Mouse (Mus musculus) forebrain, embryonic 15.5 days (tissue): Measurements from ENCODE around the gene Id3. TPM values are rescaled to one million over a fixed set of nuclear protein-coding genes. Genes with fewer than 3 reads are reported as not detected.

ENCODE experiments used
- ATAC-seq: fragments of 200-750 bp; cut with Nextera tagmentation; replicated peaks from 2 replicates; pipeline ENCODE4 v1.8.0; 2017; ENCODE audit warnings: mild to moderate bottlenecking, moderate TSS enrichment, moderate library complexity
- H3K27ac ChIP-seq: fragments of 300-500 bp; sonication (generic); replicated peaks from 2 replicates; pipeline ENCODE4 v1.5.1; 2015; ENCODE audit warnings: mild to moderate bottlenecking, inconsistent platforms
- H3K27me3 ChIP-seq: fragments of 300-500 bp; sonication (generic); 2 replicates; pipeline ENCODE4 v1.6.1; 2015; ENCODE audit warnings: inconsistent platforms
- H3K36me3 ChIP-seq: fragments of 300-500 bp; sonication (generic); 2 replicates; pipeline ENCODE4 v1.6.1; 2015; ENCODE audit warnings: mild to moderate bottlenecking, inconsistent platforms
- H3K4me1 ChIP-seq: fragments of 300-500 bp; sonication (generic); 2 replicates; pipeline ENCODE4 v1.6.1; 2015; ENCODE audit warnings: inconsistent platforms
- H3K4me2 ChIP-seq: fragments of 300-500 bp; sonication (generic); replicated peaks from 2 replicates; pipeline ENCODE4 v1.6.1; 2015; ENCODE audit warnings: mild to moderate bottlenecking, inconsistent platforms
- H3K4me3 ChIP-seq: fragments of 300-500 bp; sonication (generic); 2 replicates; pipeline ENCODE4 v1.5.1; 2015; ENCODE audit warnings: mild to moderate bottlenecking, inconsistent platforms
- H3K9ac ChIP-seq: fragments of 300-500 bp; sonication (generic); replicated peaks from 2 replicates; pipeline ENCODE4 v1.6.1; 2015; ENCODE audit warnings: mild to moderate bottlenecking, inconsistent platforms
- H3K9me3 ChIP-seq: fragments of 300-500 bp; sonication (generic); 2 replicates; pipeline ENCODE4 v1.6.1; 2016; ENCODE audit warnings: inconsistent platforms
- WGBS: fragments of 180-500 bp; shearing (Covaris S2); methylation state at CpG from one replicate; pipeline ENCODE4 v1.1.7; 2015; ENCODE audit warnings: mixed read lengths; 5-methylcytosine and 5-hydroxymethylcytosine counted together
- polyA plus RNA-seq: library from polyadenylated mRNA; unstranded; fragments of >200 nt; fragmentation: Nextera tagmentation; extraction: Ambion mirVana; gene quantifications from 2 replicates; pipeline ENCODE4 v1.2.1, GENCODE M21; 2015

Id3 gene
- polyA plus RNA-seq, 1 experiment from 2014 or later: 98.1 TPM

DNA sequence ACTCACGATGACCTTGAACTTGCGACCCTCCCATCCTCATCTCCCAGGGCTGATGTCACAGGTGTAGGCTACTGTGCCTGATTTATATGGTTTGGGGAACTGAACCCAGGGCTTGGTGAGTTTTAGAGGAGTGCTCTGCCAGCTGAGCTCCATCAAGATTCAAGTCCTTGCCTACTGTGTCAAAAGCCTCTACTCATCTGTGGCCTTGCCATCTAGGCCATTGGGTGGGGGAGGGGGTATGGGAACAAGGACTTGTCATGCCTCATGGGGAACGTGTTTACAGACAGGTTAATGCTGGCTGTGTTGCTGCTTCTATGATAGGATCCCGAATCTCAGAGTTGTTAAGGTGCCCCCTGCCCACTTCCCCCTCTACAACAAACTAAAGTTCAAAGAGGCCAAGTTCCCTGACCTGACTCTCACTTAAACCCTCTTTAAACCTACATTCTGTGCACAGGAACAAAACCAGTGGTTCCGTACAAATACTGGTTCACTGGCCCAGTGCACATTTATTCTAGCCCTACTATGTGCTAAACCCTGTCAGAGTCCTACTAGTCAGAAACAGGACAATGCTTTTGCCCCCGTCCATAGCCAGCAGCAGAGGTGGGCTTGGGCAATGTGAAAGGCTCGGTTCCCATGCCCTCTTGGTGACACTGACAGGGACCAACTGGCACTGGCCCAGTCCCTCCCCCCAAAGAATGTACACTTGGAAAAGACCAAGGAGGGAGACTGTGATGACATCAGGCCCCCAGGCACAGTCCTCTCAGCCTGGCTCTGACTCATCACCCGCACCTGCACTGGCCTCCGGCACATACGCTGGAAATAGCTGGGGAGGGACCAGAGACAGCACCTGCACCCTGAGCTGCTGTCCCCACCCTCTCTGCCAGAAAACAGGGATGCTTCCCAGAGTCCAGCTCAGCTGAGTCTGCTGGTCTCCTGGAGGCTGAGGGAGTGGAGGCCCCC, 33.1 kb upstream of the Id3 start:
- Histone ChIP-seq H3K36me3 (no peaks in the 10 kb centered on the region), H3K9me3 (no peaks in the 10 kb centered on the region), H3K27ac (no peak overlapping the region), H3K27me3 (no peaks in the 10 kb centered on the region), H3K4me1 (no peaks in the 10 kb centered on the region), H3K9ac (no peak overlapping the region), H3K4me2 (no peak overlapping the region), H3K4me3 (no peak overlapping the region)
- no peak for ATAC-seq
- 82% methylated on average over 10 of the region's 10 CpGs for WGBS

DNA sequence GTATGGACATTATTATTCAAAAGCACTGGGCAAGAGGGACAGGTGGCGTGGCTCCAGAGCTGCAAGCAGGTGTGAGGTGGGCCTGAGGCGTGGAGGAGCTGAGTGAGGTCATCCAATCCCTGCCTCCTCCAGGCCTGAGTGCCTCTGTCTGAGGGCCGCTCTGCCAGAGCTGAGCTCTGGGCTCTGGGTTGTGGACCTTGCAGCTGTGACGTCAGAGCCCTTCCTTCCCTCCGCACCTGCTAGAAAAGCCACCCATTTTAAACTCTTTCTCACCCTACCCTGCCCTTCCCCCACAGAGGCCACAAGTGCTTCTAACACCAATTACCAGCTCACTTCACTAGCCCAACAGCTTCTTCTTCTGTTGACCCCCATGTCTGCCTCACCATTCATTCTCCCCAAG, 31.0 kb upstream of the Id3 start:
- ATAC-seq: no peak
- WGBS: 65% methylated on average over 5 of the region's 5 CpGs
- Histone ChIP-seq H3K9ac (no peak overlapping the region), H3K4me2 (no peak overlapping the region), H3K9me3 (no peaks in the 10 kb centered on the region), H3K27me3 (no peaks in the 10 kb centered on the region), H3K4me1 (no peaks in the 10 kb centered on the region), H3K4me3 (no peak overlapping the region), H3K27ac (no peak overlapping the region), H3K36me3 (no peaks in the 10 kb centered on the region)

DNA sequence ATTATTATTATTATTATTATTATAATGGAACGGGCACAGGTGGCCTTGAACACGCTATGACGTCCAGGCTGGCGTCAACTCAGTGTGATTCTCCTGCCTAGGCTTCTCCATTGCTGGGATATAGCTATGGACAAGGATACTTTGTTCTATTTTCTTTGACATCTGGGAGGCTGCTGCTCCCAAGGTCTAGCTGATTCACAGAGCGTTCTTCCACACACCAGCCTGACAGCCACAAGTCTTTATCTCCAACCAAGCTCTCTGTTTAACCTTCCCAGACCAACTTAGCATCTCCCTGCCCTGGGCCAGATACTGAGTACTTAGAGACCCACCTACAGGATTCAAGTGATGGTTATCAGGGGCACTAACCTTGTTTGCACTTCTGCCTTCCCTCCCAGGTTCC, 28.6 kb upstream of the Id3 start:
- no peaks in the 10 kb centered on the region for H3K27me3 ChIP-seq
- H3K4me2 ChIP-seq: no peak overlapping the region
- no peaks in the 10 kb centered on the region for H3K36me3 ChIP-seq
- H3K4me1 ChIP-seq: no peaks in the 10 kb centered on the region
- no peak overlapping the region for H3K4me3 ChIP-seq
- no peak overlapping the region for H3K9ac ChIP-seq
- 83% methylated on average over 5 of the region's 5 CpGs for WGBS
- no peak for ATAC-seq
- no peaks in the 10 kb centered on the region for H3K9me3 ChIP-seq
- no peak overlapping the region for H3K27ac ChIP-seq

DNA sequence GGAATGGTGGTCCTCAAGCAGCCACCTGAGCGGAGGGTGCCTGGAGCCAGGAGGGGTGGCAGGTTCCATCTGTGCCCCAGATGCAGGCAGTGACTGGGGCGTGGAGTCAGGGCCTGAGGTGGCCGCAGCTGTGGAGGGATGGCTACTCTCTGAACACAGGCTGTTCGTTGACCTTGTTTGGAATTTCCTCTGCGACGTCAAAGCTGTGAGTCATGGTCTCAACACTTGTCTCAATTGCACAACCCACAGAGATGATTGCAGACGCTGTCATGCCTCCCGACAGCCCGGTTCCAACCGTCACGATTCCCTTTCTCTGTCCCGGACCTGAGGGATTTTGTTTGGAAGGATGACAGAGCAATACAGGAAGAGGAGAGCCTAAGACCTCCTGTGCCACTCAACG, 26.3 kb upstream of the Id3 start:
- 75% methylated on average over 13 of the region's 13 CpGs for WGBS
- H3K9ac ChIP-seq: no peak overlapping the region
- ATAC-seq: no peak
- no peaks in the 10 kb centered on the region for H3K9me3 ChIP-seq
- no peaks in the 10 kb centered on the region for H3K36me3 ChIP-seq
- no peak overlapping the region for H3K27ac ChIP-seq
- no peaks in the 10 kb centered on the region for H3K4me1 ChIP-seq
- H3K4me3 ChIP-seq: no peak overlapping the region
- no peak overlapping the region for H3K4me2 ChIP-seq
- H3K27me3 ChIP-seq: no peaks in the 10 kb centered on the region

GRCm38 (mm10) chr4:136120041-136120440, 23.3 kb upstream of the Id3 start:
- no peaks in the 10 kb centered on the region for H3K4me1 ChIP-seq
- no peak for ATAC-seq
- H3K9me3 ChIP-seq: no peaks in the 10 kb centered on the region
- H3K27me3 ChIP-seq: no peaks in the 10 kb centered on the region
- 59% methylated on average over 16 of the region's 16 CpGs for WGBS
- no peak overlapping the region for H3K9ac ChIP-seq
- H3K4me3 ChIP-seq: no peak overlapping the region
- H3K27ac ChIP-seq: no peak overlapping the region
- H3K4me2 ChIP-seq: no peak overlapping the region
- H3K36me3 ChIP-seq: no peaks in the 10 kb centered on the region

GRCm38 (mm10) chr4:136121158-136121557, 22.1 kb upstream of the Id3 start:
- H3K9me3 ChIP-seq: no peaks in the 10 kb centered on the region
- ATAC-seq: no peak
- H3K27me3 ChIP-seq: no peaks in the 10 kb centered on the region
- H3K9ac ChIP-seq: no peak overlapping the region
- no peak overlapping the region for H3K4me3 ChIP-seq
- WGBS: 97% methylated on average over 3 of the region's 3 CpGs
- H3K36me3 ChIP-seq: no peaks in the 10 kb centered on the region
- H3K4me1 ChIP-seq: no peaks in the 10 kb centered on the region
- H3K4me2 ChIP-seq: no peak overlapping the region
- H3K27ac ChIP-seq: no peak overlapping the region

DNA sequence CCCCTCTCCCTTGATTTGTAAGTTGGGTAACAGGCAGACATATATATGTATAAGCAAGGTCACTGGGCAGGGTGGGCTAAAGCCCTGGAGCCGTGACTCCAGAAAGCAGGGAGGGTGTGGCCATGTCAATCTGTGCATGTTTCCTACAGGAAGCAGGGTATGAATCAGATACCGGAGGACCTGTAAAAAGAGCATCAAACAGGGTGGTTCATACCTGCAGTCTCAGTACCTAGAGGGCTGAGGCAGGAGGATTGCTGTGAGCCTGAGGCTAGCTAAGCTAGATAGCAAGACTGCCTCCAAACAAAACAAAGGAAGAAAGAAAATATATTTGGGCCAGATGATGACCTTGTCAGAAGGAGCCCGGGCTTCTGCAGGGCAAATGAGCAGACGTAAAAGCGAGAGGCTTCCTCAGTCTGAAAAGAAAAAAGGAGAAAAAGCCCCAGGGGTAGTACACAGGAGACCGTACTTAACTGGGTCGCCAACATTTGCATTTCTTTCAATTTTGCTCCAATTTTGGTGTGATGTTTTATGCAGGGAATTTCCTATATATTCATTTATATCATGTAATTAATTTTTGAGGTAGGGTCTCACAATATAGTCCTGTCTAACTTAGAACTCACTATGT, 21.3 kb upstream of the Id3 start:
- H3K27me3 ChIP-seq: no peaks in the 10 kb centered on the region
- ATAC-seq: no peak
- no peak overlapping the region for H3K27ac ChIP-seq
- no peaks in the 10 kb centered on the region for H3K9me3 ChIP-seq
- H3K4me1 ChIP-seq: no peaks in the 10 kb centered on the region
- no peaks in the 10 kb centered on the region for H3K36me3 ChIP-seq
- no peak overlapping the region for H3K9ac ChIP-seq
- H3K4me2 ChIP-seq: no peak overlapping the region
- 84% methylated on average over 7 of the region's 7 CpGs for WGBS
- no peak overlapping the region for H3K4me3 ChIP-seq

DNA sequence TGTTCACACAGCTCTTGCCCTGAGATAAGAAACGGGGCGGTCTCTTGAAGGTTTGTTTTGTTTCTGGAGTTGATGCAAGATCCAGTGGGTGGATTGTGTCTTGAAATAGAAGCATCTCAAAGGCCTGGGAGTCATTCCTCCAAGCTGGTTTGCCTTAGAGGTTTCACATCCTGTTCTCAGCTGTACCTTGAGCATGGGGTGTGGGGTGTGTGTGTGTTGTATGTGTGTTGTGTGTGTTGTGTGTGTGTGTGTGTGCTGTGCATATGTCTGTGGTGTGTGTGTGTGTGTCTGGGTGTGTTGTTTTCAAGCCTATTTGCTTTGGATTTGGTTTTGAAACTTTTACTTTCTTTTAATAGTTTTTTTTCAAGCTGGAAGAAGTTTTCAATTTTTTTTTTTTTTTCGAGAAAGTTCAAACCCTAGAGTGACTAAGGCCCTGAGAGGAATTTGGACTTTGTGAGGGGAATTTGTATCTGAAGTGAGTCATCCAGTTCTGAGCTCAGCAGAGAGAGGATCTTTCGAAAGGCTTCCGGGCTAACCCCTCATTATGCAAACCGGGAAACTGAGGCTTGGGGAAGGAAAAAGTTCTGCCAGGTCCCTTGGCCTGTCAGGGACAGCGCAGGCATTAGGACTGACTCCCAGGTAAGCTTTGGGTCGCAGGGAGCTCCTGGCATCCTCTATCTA, 20.0 kb upstream of the Id3 start:
- no peaks in the 10 kb centered on the region for H3K9me3 ChIP-seq
- no peaks in the 10 kb centered on the region for H3K27me3 ChIP-seq
- no peak overlapping the region for H3K27ac ChIP-seq
- no peaks in the 10 kb centered on the region for H3K36me3 ChIP-seq
- WGBS: 72% methylated on average over 8 of the region's 8 CpGs
- H3K4me2 ChIP-seq: no peak overlapping the region
- ATAC-seq: no peak
- no peaks in the 10 kb centered on the region for H3K4me1 ChIP-seq
- no peak overlapping the region for H3K9ac ChIP-seq
- no peak overlapping the region for H3K4me3 ChIP-seq

GRCm38 (mm10) chr4:136123792-136124161, 19.5 kb upstream of the Id3 start:
- no peaks in the 10 kb centered on the region for H3K9me3 ChIP-seq
- no peak overlapping the region for H3K4me2 ChIP-seq
- H3K36me3 ChIP-seq: no peaks in the 10 kb centered on the region
- no peaks in the 10 kb centered on the region for H3K4me1 ChIP-seq
- no peak for ATAC-seq
- 94% methylated on average over 3 of the region's 3 CpGs for WGBS
- no peak overlapping the region for H3K9ac ChIP-seq
- no peak overlapping the region for H3K4me3 ChIP-seq
- no peak overlapping the region for H3K27ac ChIP-seq
- H3K27me3 ChIP-seq: no peaks in the 10 kb centered on the region

DNA sequence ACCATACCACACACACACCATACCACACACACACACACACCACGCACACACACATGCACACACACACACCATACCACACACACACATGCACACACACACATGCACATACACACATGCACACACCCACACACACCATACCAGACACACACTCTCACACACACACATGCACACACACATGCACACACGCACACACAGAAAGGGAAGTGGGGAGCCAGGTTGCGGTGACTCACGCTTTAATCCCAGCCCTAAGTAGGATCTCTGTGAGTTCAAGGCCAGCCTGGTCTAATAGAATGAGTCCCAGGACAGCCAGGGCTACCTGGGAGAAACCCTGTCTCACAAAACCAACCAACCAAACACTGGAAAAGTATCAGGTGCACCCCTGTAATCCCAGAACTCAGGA, 18.7 kb upstream of the Id3 start:
- H3K4me3 ChIP-seq: no peak overlapping the region

GRCm38 (mm10) chr4:136125458-136125857, 17.8 kb upstream of the Id3 start:
- no peak overlapping the region for H3K27ac ChIP-seq
- no peaks in the 10 kb centered on the region for H3K27me3 ChIP-seq
- no peaks in the 10 kb centered on the region for H3K36me3 ChIP-seq
- ATAC-seq: no peak
- no peak overlapping the region for H3K9ac ChIP-seq
- 89% methylated on average over 11 of the region's 11 CpGs for WGBS
- no peaks in the 10 kb centered on the region for H3K4me1 ChIP-seq
- H3K4me2 ChIP-seq: no peak overlapping the region
- no peak overlapping the region for H3K4me3 ChIP-seq
- H3K9me3 ChIP-seq: no peaks in the 10 kb centered on the region

More for the DNA sequence above, 18.7 kb upstream of the Id3 start:
- Histone ChIP-seq H3K4me1 (no peaks in the 10 kb centered on the region), H3K27ac (no peak overlapping the region), H3K9me3 (no peaks in the 10 kb centered on the region), H3K9ac (no peak overlapping the region), H3K4me2 (no peak overlapping the region), H3K36me3 (no peaks in the 10 kb centered on the region), H3K27me3 (no peaks in the 10 kb centered on the region)
- 95% methylated on average over 4 of the region's 4 CpGs for WGBS
- no peak for ATAC-seq

- H3K4me2 ChIP-seq: no peak overlapping the region
- WGBS: 79% methylated on average over 5 of the region's 5 CpGs
- H3K27ac ChIP-seq: no peak overlapping the region
- H3K4me1 ChIP-seq: no peaks in the 10 kb centered on the region
- no peak overlapping the region for H3K4me3 ChIP-seq
- ATAC-seq: no peak
- no peaks in the 10 kb centered on the region for H3K36me3 ChIP-seq
- no peaks in the 10 kb centered on the region for H3K27me3 ChIP-seq
- H3K9me3 ChIP-seq: no peaks in the 10 kb centered on the region
- no peak overlapping the region for H3K9ac ChIP-seq
Observed at GRCm38 (mm10) chr4:136126019-136126418, 17.3 kb upstream of the Id3 start.
